Mouse (Mus musculus): ENCODE measurements around the gene Gabarapl1.

The Gabarapl1 gene

DNA sequence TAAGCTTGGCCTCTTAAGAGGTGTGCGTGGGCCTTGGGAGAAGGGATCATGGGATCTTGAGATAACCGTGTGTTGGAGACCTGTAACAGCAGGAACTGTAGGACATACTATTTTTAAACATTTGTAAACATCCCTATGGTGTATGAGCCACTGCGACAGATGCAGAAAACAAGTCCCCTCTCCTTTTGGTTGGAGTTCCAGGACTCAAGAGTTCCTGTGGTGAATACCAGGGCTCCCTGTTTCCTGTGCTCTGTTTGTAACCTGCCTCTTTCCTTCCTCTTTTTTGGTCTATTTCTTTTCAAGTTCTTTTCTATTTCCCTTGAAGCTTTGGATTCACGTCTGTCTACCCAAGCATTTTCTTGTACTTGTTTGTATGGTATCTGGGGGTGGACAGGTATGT lies 2.8 kb downstream of the Gabarapl1 start:
- DNase-seq (ENCODE audit: low spot score) = no peak

DNA sequence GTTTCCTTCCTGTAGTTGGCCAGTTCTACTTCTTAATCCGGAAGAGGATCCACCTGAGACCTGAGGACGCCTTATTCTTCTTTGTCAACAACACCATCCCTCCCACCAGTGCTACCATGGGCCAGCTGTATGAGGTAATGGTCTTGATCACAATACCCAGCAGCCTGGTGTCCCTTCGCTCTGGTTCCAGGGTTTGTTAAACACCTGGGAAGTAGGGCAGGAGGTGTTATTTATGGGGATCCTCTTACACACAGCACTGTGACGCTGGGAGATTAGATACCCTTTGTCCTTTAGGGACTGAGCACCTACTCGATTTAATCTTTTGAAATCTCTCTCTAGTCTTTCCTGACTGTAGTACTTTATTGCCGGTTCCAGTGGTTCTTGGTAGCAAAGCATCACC lies 5.6 kb downstream of the Gabarapl1 start:
- no peak for DNase-seq (ENCODE audit: low spot score)

DNA sequence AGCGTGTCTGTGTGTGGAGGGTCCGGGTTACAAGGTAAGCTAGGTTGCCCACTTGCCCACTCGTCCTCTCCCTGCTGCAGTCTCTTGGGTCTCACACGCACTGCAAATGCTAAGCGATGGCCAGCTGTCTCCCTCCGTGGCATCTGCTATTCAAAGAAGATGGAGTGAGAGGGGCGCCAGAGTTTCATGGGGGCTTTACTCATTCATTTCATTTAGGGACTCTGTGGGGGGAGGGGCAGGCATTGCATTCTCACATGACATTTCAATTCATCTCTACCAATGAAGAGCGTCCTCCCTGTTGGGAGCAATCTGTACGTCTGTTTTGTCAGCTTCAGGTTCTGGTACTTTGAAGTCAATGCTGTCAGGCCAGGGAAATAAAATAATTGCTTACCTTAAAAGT lies 9.0 kb downstream of the Gabarapl1 start:
- DNase-seq (ENCODE audit: low spot score) = no peak

DNA sequence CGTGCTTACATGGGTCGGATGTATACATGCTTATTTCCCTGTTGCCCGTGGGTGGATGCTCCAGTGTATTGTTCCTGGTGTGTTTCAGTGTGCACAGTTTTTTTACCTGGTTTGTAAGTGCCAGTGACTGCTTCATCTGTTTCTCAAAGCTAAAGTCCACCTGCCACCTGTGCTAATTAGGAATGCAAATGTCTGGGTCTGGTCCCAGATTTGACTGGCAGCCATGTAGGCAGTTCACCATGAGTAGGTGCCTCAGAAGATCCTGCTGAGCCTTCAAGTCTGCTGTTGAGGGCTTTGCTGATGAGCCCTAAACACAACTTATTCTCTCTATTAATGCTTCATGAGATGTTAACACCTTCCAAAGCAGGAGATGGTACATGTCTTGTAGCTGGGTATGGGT lies 9.6 kb downstream of the Gabarapl1 start:
- DNase-seq (ENCODE audit: low spot score) = no peak

DNA sequence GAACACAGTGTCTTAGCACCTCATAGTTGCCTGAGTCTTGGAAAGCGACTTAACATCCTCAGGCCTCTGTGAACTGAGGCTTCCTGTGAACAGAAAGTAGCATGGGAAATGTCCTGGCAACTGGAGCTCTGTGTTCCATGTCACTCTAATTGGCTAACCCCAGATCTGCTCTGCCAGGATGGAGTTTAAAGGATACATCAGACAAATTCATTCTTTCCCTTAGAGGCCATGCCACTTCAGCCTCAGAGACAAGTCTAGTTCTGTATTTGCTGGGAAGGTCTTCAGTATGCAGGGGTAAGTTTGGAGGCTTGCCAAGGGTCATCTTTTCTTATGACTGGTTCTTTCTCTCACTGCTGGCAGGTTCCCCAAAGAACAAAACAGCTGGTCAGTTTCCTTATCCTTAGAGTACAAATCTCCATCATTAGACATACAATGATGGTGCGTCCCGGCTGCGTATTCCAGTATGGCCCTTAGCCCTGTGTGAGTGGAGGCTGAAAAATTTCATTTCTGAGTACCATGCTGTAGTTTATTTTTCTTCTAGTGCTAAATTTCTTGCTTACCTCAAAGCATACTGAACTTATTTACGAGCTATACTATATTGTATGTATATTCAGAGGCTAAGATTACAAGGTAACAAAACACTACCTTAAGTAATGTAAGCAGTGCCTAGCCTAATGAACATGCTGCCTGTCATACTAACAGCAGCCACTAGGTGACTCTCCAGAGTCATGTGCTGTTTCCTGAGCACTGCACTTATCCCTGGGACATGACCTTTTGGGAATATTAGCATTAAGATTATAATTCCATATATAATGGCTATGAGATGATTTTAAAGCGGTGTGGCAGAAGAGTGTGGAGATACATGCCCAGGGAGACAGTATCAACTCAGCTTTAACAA lies 11.0 kb downstream of the Gabarapl1 start:
- peak; percentile 80 for DNase-seq (ENCODE audit: low spot score)

DNA sequence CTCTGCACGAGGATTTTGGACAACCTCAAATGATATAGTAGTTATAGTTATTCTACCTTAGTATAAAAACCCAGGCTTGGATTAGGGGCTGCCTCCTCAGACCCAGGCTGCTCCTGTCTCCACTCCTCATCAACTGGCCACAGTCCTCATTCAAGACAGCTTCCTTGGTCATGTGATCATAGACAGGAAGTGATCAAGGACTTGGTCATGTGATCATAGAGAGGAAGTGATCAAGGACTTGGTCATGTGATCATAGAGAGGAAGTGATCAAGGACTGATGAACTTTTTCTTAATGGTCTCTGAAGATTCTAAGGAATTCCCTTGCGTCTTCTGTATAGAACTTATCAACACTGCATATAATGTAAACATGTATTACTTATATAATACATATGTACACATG lies 14.3 kb downstream of the Gabarapl1 start:
- DNase-seq (ENCODE audit: low spot score) = no peak

DNA sequence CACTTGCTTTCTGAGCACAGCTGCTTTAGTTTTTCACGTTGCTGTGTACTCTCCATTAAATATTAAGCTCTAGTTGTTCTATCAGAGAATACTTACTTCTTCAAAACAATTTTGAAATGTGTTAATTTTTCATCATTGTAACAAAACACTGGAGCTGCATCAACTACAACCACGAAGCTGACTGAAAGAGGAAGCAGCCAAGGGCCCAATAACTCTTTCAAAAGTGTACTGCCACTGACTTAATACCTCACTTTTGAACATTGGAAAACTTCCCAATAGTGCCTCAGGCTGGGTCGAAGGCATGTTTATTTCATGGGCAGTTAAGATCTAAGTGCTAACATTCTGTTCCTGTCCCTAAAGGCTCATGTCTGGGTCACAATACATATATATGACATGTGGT lies 15.0 kb downstream of the Gabarapl1 start:
- no peak for DNase-seq (ENCODE audit: low spot score)

DNA sequence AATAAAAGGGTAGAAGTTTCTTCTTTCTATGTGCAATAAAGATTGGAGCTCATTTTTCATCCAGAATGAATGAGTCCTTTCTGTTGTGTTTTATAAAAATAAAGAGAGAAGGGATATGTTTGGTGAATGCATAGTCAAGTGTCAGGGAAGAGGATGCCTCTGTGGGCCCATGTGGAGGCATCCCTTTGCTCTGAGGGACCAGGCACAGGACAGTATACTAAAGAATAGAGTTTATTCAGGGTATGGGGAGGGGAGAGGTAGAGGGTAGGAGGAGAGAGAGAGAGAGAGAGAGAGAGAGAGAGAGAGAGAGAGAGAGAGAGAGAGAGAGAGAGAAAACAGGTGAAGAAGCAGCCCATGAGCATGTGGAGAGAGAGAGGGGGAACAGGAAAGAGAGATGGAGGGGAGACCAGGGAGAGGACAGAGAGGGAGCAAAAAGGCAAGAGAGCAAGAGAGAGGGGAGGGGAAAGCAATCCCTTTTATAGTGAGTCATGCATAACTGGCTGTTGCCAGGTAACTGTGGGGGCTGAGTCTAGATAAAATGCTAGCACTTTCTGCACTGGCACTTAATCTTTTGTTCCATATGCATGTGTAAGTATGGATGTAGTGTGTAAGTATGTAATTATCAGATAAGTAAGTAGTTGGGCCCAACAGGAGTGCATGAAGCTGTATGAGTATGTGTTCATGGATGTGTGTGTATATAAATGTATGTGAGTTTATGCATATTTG lies 24.5 kb downstream of the Gabarapl1 start:
- DNase-seq (ENCODE audit: low spot score) = no peak

DNA sequence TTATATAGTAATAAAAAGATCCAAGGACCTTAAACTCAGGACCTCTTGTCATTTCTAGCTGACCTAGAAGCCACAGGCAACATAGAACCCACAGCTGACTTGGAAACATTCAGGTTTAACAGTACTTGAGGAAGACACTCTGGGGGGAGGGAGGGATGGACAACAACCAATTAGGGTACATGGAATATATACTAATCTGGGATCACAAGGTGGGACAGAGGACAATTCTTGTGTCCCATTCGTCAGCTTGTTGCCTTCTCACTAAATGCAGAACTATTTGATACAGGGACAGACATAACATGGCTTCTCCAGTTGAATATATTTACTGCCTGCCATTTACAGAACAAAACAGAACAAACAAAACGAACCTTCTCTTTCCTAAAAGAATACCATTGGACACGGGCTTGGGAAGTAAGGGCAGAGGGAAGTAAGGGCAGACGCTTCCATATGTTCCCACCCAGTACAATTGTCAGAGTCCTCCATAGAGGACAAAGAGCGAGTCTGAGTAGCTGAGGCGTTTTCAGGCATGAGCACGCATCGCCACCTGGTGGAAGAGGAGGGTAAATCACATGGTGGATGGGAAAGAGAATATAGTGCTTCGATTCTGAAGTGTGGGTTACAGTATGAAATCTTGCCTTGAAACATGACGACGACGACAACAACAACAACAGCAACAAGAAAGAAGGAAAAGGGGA lies 26.1 kb downstream of the Gabarapl1 start:
- peak; percentile 82 for DNase-seq (ENCODE audit: low spot score)

DNA sequence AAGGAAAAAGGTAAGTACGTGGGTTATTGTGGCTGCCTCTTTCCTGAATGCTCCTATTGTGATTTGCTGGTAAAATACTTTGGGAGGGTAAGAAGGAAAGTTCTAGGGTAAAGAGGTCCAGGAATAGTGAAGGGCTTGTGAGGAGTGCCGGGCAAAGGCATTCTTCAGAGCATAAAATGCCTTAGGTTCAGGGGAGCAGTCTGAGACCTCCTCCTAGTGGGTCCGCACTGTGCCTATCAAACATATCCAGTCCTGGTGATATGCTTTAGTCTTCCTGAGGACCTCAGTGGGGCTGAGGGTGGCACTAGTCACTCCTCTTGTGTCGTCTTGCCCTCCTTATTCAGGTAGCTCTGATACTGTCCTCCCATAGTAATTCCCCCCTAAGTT lies 26.7 kb downstream of the Gabarapl1 start:
- DNase-seq (ENCODE audit: low spot score) = no peak

DNA sequence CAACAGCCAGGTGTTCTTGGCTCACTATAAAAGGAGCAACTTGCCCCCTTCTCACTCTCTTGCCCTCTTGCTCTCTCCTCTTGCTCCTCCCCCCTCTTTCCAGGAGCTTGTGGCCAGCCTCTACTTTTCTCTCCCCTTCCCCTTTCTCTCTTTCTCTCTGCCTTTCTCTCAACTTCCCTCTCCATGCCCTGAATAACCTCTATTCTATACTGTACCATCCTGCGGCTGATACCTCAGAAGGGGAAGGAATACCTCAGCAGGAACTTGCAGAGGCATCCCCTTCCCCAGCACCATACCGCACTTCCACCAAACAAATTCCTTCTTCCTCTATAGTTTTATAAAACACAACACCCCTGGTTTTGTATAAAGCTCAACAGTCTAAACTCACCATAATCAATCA lies 32.3 kb downstream of the Gabarapl1 start:
- no peak for DNase-seq (ENCODE audit: low spot score)

DNA sequence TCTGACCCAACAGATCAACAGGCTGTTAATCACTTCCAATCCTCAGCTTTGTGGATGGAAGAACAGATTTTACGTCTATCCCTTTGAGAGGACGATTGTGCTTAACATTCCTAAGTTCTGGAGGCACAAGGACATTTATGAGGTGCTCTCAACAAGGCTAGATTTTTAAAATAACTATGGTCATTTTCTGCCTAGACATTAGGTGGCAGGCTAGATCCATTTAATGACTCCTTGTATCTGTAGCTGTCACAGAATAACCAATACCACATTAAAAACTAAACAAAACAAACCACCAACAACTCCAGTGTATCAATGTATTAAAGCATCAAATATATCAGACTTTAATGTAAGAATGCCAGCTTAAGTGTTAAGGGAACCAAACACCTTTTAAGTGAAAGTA lies 42.4 kb downstream of the Gabarapl1 start:
- DNase-seq (ENCODE audit: low spot score) = peak; percentile 23

DNA sequence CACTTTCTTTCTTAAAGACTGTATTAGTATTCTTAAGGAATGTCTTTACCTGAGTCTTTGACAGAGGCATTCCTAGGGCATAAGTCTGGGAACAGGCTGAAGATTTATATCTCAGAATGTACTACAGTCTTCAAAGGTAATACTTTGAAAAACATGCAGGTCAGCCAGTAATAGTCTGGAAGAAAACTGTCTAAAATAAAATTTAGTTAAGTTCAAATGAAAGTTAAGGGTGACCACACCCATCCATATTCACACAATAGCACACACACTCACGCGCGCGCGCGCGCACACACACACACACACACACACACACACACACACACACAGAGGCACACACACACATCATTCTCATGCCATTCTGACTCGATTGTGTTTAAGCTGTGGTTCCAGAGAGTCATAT lies 44.6 kb downstream of the Gabarapl1 start, which contains the start of gene Klre1:
Klre1 (plus strand) TSS at position 301 of the 400 bp plus-strand sequence.
- no peak for DNase-seq (ENCODE audit: low spot score)

DNA sequence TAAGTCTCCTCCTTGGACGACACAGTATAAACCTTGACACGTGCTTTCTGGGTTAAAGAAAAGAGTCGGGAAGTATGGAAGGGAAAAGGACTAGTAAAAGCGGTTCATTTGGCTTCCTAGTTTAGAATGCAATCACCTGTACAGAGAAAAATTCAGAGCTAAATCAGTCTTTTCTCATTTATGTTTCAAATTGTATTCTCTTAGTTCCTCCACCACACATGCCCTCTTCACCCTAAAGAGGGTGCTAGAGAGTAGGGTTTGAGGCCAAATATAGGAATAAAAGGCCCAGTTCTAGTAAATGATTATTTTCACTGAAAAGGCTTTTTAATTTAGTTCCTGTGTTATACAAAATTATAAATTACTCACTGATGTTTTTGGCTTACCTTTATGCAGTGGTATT lies 48.3 kb downstream of the Gabarapl1 start:
- DNase-seq (ENCODE audit: low spot score) = peak; percentile 15

DNA sequence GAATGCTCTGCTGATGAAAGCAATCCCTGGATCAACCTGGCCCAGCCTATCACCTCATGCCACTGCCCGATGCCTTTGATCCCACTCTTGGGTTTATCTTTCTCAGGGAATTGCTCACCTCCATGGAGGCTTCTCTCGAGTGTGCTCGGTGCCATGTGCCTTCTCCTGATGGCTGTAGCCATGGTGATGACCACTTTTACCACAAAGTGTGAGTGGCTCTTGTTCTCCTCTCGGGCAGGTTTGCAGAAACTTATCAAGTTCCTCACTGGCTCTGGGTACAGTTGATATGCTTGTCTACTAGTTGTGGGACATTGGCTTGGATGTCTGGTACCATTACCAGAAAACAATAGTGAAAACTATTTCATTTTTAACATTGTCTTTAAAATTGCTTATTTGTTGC lies 48.9 kb downstream of the Gabarapl1 start:
- DNase-seq (ENCODE audit: low spot score) = no peak

DNA sequence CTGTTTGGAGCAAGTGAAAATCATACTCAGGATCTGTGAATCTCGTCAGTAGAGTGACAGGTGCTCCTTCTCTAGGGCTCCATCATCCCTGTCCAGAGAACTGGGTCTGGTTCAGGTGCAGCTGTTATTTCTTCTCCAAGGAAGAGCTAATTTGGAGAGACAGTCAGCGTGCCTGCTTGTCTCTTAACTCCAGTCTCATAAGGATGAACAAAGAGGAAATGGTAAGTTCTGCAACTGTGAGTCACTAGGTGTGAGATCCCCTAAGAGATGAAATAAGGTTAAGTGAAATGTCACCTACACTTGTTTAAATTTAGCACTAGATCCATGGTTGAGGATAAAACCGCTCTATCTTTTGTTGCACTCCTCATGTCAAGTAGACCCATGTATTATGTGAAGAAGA lies 50.1 kb downstream of the Gabarapl1 start:
- DNase-seq (ENCODE audit: low spot score) = no peak

DNA sequence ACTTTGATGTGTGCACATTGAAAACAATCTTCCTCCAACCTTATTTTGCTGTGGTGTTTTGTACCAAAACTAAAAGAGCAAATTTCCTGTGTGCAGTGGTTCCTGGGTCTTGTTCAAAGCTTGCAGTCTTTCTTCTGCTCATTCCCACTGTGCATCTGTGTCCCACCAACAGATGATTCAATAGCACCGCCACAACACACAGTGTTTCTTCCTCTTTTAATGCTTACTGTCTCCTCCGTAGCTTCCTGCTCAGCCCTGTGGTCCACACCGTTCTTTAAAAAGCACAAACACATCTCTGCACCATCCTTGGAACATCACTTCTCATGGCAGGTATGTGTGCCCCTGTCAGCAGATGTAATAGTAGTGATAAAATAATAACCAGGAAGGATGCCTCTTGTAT lies 58.5 kb downstream of the Gabarapl1 start, which contains the start of gene Klrd1:
Klrd1 (plus strand) TSS at position 275 of the 400 bp plus-strand sequence.
- DNase-seq (ENCODE audit: low spot score) = no peak

Data from retina, embryonic 14.5 days (tissue).